Mouse (Mus musculus): ENCODE data around the gene Matk. TPM values are rescaled to one million over a fixed set of nuclear protein-coding genes. Genes with fewer than 3 reads are reported as not detected.

Gene Matk
- total RNA-seq, 2 experiments from 2014 or later = 260 to 267 TPM

DNA sequence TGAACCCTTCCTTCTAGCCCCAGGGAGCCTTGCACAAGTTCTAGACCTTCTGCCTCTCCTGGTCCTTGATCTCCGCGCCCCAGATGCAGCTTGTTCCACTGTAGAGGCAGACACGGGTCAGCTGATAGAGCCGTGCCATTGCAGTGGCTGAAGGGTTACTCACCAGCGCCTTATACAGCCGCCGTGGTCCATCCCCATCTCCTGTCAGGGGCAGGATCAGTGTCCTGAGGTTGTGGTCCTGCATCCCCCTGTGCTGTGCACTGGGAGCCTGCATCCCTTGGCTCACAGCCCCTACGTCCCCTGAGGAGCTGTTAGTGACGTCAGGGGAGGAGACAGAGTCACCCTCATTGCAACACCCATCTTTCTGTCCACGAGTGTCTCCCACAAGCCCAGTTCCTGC is 50.5 kb downstream of the Matk start:
- peak overlapping the region; percentile 83 for H3K27ac ChIP-seq
- TF ChIP-seq CTCF (conservative IDR thresholded peaks at IDR 0.05) = no peak
- no peak for DNase-seq (ENCODE audit: low spot score in 2 of 2)
- peak overlapping the region; percentile 33 for H3K4me3 ChIP-seq

DNA sequence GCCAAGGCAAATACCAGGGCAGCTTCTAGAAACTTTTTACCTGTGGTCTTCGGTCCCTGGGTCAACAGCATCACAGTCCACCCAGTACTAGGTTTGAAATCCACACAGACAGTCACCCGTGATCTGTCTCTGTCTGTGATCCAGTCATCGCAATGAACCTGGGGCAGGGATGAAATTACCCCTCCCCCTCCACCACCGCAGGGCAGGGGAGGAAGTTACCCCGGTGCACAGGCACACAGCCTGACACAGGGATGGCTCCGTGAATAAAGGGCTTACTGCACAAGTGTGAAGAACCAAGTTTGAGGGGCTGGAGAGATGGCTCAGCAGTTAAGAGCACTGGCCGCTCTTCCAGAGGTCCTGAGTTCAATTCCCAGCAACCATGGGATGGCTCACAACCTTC is 51.0 kb downstream of the Matk start:
- peak overlapping the region; percentile 83 for H3K27ac ChIP-seq
- TF ChIP-seq CTCF (conservative IDR thresholded peaks at IDR 0.05) = no peak
- DNase-seq (ENCODE audit: low spot score in 2 of 2) = no peak
- no peak overlapping the region for H3K4me3 ChIP-seq

DNA sequence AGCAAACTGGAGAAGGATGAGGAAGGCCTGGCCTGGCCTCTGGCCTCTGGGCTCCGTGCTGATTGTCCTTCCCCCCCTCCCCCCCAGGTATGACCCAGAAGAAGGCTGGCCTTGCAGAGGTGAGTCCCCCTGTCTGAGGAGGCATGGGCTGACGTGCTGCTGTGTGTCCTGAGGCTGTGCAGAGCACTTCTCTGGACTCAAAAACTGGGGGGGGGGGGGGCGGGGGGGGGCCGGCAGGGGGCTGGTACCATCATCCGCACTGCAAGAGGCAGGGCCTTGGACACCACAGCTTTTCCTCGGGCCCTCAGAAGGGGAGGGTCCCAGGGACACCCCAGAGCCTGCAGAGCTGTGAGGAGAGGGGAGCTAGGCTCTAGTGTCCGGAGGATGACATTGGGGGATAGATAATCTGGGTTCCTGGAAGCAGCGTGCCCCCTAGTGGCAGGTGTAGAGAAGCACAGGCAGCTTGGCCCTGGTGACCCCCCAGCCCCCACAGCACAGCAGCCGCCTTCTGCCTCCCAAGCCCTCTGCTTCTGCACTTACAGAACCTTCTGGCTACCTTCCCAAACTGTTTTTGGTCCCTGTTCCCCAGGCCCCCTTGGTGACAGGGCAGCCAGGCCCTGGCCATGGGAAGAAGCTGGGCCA is 52.0 kb downstream of the Matk start:
- Histone ChIP-seq H3K27ac (0 out of 2 replicates have a peak overlapping the region, but pooled peaks have one; percentile 33), H3K4me3 (no peak overlapping the region)
- TF ChIP-seq CTCF (conservative IDR thresholded peaks at IDR 0.05) = peak; percentile 88
- DNase-seq (ENCODE audit: low spot score in 2 of 2) = peak in 1 of 2 experiments; percentile 55

DNA sequence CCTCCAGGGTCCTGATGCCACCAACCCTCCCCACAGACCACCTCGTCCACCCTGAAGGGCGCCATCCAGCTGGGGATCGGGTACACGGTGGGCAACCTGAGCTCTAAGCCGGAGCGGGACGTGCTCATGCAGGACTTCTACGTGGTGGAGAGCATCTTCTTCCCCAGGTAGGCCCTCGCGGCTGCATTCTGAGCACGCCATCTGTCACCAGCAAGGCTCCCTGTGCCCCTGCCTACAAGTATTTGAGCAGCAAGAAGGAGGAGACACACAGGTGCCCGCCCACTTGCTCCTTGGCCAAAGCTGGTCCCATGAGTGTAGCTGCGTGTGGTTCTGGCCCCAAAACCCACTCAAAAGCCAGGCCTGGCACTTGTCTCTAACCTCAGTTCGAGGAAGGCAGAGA is 52.9 kb downstream of the Matk start:
- TF ChIP-seq CTCF (conservative IDR thresholded peaks at IDR 0.05) = no peak
- DNase-seq (ENCODE audit: low spot score in 2 of 2) = no peak
- H3K4me3 ChIP-seq = no peak overlapping the region
- H3K27ac ChIP-seq = peak overlapping the region; percentile 70; the same call in 1 of the 2 replicates

DNA sequence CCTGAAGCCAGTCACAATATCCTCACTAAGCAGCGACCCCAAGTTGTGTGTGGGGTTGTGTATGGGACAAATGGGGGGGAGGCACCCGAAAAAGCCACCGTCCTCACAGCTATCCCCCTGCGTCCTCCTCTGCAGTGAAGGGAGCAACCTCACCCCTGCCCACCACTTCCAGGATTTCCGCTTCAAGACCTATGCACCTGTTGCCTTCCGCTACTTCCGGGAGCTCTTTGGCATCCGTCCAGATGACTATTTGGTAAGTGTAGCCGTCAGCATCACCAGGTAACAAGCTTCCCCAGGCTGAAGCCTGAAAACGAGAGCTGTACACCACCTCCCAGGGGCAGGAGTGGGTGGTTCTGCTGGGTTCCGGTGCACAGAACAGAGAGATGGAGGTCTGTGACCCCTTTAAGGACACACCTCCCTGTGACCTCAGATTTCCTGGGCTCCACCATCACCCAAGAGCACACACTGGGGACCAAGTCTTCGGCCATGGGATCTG is 53.5 kb downstream of the Matk start:
- DNase-seq (ENCODE audit: low spot score in 2 of 2) = no peak
- H3K4me3 ChIP-seq = no peak overlapping the region
- no peak for TF ChIP-seq CTCF (conservative IDR thresholded peaks at IDR 0.05)
- peak overlapping the region; percentile 70 for H3K27ac ChIP-seq

DNA sequence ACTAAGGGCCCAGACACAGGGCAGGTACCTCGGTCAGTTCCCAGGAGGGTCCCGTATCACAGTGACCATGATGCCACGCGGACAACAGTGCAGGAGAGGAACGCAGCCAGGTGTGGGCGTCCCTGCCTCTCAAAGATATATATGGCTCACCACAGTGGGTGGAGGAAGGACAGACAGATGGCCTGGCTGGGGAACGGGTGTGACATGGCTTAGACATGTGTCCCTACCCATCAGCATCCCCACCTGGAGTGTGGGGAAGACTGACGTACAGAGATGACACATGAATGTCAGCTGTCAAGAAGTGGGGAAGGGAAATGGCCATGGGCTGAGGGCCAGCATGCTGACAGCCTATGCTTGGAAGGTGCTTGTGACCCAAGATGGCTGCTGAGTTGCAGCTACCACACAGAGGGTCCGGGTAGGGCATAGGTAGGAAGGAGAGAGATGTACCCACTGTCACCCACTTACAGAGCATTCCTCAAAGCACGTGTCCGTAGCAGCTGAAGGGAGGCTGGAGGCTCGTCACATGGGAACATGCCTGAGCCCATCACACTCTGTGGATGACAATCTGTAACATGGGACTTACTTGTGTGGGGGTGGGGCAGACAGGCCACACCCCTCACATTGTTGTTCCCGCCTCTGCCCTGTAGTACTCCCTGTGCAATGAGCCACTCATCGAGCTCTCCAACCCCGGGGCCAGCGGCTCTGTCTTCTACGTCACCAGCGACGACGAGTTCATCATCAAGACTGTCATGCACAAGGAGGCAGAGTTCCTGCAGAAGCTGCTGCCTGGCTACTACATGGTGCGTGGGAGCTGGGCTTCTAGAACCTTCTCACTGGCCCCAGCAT is 54.3 kb downstream of the Matk start:
- Histone ChIP-seq H3K27ac (peak overlapping the region; percentile 70), H3K4me3 (no peak overlapping the region)
- TF ChIP-seq CTCF (conservative IDR thresholded peaks at IDR 0.05) = no peak
- no peak for DNase-seq (ENCODE audit: low spot score in 2 of 2)

DNA sequence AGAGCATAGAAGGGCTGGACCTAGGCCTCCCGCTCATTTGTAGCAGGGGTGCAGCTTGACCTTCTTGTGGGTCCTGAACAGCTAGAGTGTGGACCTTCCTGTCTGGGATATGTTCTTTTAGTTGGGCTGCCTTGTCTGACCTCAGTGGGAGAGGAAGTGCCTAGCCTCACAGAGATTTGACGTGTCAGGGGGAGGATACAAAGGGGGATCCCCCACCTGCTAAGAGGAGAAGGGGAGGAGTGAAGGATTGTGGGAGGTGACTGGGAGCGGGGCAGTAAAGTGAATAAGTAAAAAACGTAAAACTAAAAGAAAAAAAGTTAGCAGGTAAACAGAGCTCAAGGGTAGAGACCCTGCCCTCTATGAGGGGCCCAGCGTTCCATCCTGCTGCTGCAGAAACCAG is 56.8 kb downstream of the Matk start:
- no peak overlapping the region for H3K27ac ChIP-seq
- no peak for TF ChIP-seq CTCF (conservative IDR thresholded peaks at IDR 0.05)
- no peak overlapping the region for H3K4me3 ChIP-seq
- no peak for DNase-seq (ENCODE audit: low spot score in 2 of 2)

Small RNA genes within 50 kb of the gene (microRNA-seq; reads per million reads assigned to microRNA genes)
- gene Mir3057 = 15.3 to 30.0 reads per million in 2 experiments

Other genes starting within 250 kb of the Matk start
- gene Gng7, start 238.0 kb upstream of the Matk start, total RNA-seq (2021) = 100 to 1,000 TPM; 161 to 176 TPM
- 100 to 1,000 TPM in 1 of 2 experiments, 10 to 100 TPM in 1; 95.2 to 100 TPM for gene Diras1, start 227.3 kb upstream of the Matk start, total RNA-seq (2021)
- gene Slc39a3, start 215.5 kb upstream of the Matk start, total RNA-seq (2021) = 10 to 100 TPM; 60.8 to 66.1 TPM
- 100 to 1,000 TPM; 176 TPM for gene Sgta, start 192.8 kb upstream of the Matk start, total RNA-seq (2021)
- 10 to 100 TPM; 52.0 to 52.6 TPM for gene Thop1, start 182.9 kb upstream of the Matk start, total RNA-seq (2021)
- gene Creb3l3, start 154.1 kb upstream of the Matk start, total RNA-seq (2021) = under 1 TPM; 0.20 to 0.66 TPM
- gene Map2k2, start 147.0 kb upstream of the Matk start, total RNA-seq (2021) = 100 to 1,000 TPM; 132 to 139 TPM
- 100 to 1,000 TPM; 103 to 109 TPM for gene Zbtb7a, start 117.7 kb upstream of the Matk start, total RNA-seq (2021)
- 10 to 100 TPM; 29.4 to 29.5 TPM for gene Pias4, start 85.0 kb upstream of the Matk start, total RNA-seq (2021)
- gene Eef2, start 76.3 kb upstream of the Matk start, total RNA-seq (2021) = 100 to 1,000 TPM; 907 to 909 TPM
- 10 to 100 TPM; 73.6 to 78.4 TPM for gene Dapk3, start 69.9 kb upstream of the Matk start, total RNA-seq (2021)
- not detected for gene 4930442H23Rik, start 69.1 kb upstream of the Matk start, total RNA-seq (2021)
- under 1 TPM; 0.32 to 0.33 TPM for gene Nmrk2, start 50.9 kb upstream of the Matk start, total RNA-seq (2021)
- gene Atcay, start 22.1 kb upstream of the Matk start, total RNA-seq (2021) = 100 to 1,000 TPM; 144 to 150 TPM
- 10 to 100 TPM; 66.2 to 70.2 TPM for gene Zfr2, start 19.8 kb upstream of the Matk start, total RNA-seq (2021)
- gene Mrpl54, start 14.0 kb downstream of the Matk start, total RNA-seq (2021) = 10 to 100 TPM; 37.4 to 42.0 TPM
- gene Apba3, start 14.0 kb downstream of the Matk start, total RNA-seq (2021) = 10 to 100 TPM; 32.6 to 37.3 TPM
- gene Tjp3, start 38.6 kb downstream of the Matk start, total RNA-seq (2021) = under 1 TPM; 0.54 to 0.91 TPM
- 100 to 1,000 TPM; 308 to 314 TPM for gene Pip5k1c, start 40.0 kb downstream of the Matk start, total RNA-seq (2021)
- 10 to 100 TPM; 27.6 to 30.7 TPM for gene Cactin, start 68.2 kb downstream of the Matk start, total RNA-seq (2021)
- gene Tbxa2r, start 75.8 kb downstream of the Matk start, total RNA-seq (2021) = 1 to 10 TPM; 1.3 to 1.4 TPM
- 1 to 10 TPM; 1.7 to 1.8 TPM for gene Gipc3, start 90.3 kb downstream of the Matk start, total RNA-seq (2021)
- gene Hmg20b, start 97.5 kb downstream of the Matk start, total RNA-seq (2021) = 10 to 100 TPM; 27.5 to 30.8 TPM
- gene Mfsd12, start 104.6 kb downstream of the Matk start, total RNA-seq (2021) = 10 to 100 TPM; 42.8 to 45.9 TPM
- 1 to 10 TPM; 1.6 to 2.4 TPM for gene 4930404N11Rik, start 112.9 kb downstream of the Matk start, total RNA-seq (2021)
- gene Fzr1, start 125.6 kb downstream of the Matk start, total RNA-seq (2021) = 10 to 100 TPM; 70.1 to 72.0 TPM
- 10 to 100 TPM; 75.9 to 79.7 TPM for gene Dohh, start 131.5 kb downstream of the Matk start, total RNA-seq (2021)
- gene Gm48551, start 131.5 kb downstream of the Matk start, total RNA-seq (2021) = 1 to 10 TPM; 4.4 to 6.1 TPM
- gene Gm48552, start 136.1 kb downstream of the Matk start, total RNA-seq (2021) = 1 to 10 TPM; 5.5 to 8.1 TPM
- 1 to 10 TPM; 1.9 to 2.1 TPM for gene Smim24, start 140.1 kb downstream of the Matk start, total RNA-seq (2021)
- 10 to 100 TPM; 60.0 to 60.1 TPM for gene Nfic, start 202.7 kb downstream of the Matk start, total RNA-seq (2021)
- gene Celf5, start 229.8 kb downstream of the Matk start, total RNA-seq (2021) = 100 to 1,000 TPM; 286 to 287 TPM
- 10 to 100 TPM; 83.1 to 93.5 TPM for gene Ncln, start 243.5 kb downstream of the Matk start, total RNA-seq (2021)
- gene S1pr4, start 247.2 kb downstream of the Matk start, total RNA-seq (2021) = under 1 TPM; 0.39 to 0.95 TPM